Mouse (Mus musculus) retina, postnatal 7 days (tissue): Measurements from ENCODE around the gene Stx8.

Source experiments
- DNase-seq: peaks from one replicate; pipeline ENCODE4 v3.0.0-alpha.2; 2012; ENCODE audit warnings: low read depth, low spot score

Stx8 gene

GRCm38 (mm10) chr11:68144235-68145065, 178.5 kb downstream of the Stx8 start:
- no peak for DNase-seq

GRCm38 (mm10) chr11:68145066-68145585, 179.1 kb downstream of the Stx8 start:
- no peak for DNase-seq

- no peak for DNase-seq
Observed at GRCm38 (mm10) chr11:68145586-68146455, 179.8 kb downstream of the Stx8 start.

- DNase-seq: no peak
Observed at GRCm38 (mm10) chr11:68146456-68146851, 180.5 kb downstream of the Stx8 start.

- no peak for DNase-seq
Observed at GRCm38 (mm10) chr11:68150938-68151337, 184.9 kb downstream of the Stx8 start.

GRCm38 (mm10) chr11:68155821-68156220, 189.8 kb downstream of the Stx8 start:
- no peak for DNase-seq

GRCm38 (mm10) chr11:68158166-68158565, 192.2 kb downstream of the Stx8 start:
- DNase-seq: no peak

GRCm38 (mm10) chr11:68159867-68160266, 193.9 kb downstream of the Stx8 start:
- no peak for DNase-seq

GRCm38 (mm10) chr11:68164408-68164807, 198.4 kb downstream of the Stx8 start:
- DNase-seq: no peak

- DNase-seq: no peak
Observed at GRCm38 (mm10) chr11:68168427-68168826, 202.4 kb downstream of the Stx8 start.

- DNase-seq: no peak
Observed at GRCm38 (mm10) chr11:68171973-68172647, 206.1 kb downstream of the Stx8 start.

- DNase-seq: no peak
Observed at GRCm38 (mm10) chr11:68172648-68173045, 206.7 kb downstream of the Stx8 start.

GRCm38 (mm10) chr11:68176550-68176949, 210.6 kb downstream of the Stx8 start:
- no peak for DNase-seq

- no peak for DNase-seq
Observed at GRCm38 (mm10) chr11:68177415-68177814, 211.4 kb downstream of the Stx8 start.

GRCm38 (mm10) chr11:68185647-68186046, 219.7 kb downstream of the Stx8 start:
- DNase-seq: no peak

- no peak for DNase-seq
Observed at GRCm38 (mm10) chr11:68187242-68187641, 221.2 kb downstream of the Stx8 start.

GRCm38 (mm10) chr11:68188695-68189201, 222.8 kb downstream of the Stx8 start:
- no peak for DNase-seq

- no peak for DNase-seq
Observed at GRCm38 (mm10) chr11:68190849-68191248, 224.9 kb downstream of the Stx8 start.

GRCm38 (mm10) chr11:68195168-68195567, 229.2 kb downstream of the Stx8 start:
- no peak for DNase-seq

- no peak for DNase-seq
Observed at GRCm38 (mm10) chr11:68195693-68196176, 229.7 kb downstream of the Stx8 start.

GRCm38 (mm10) chr11:68196566-68196965, 230.6 kb downstream of the Stx8 start:
- DNase-seq: no peak
